Mouse (Mus musculus) forebrain, embryonic 15.5 days (tissue): ENCODE results near the gene H2-Ob. TPM values are rescaled to one million over a fixed set of nuclear protein-coding genes. Genes with fewer than 3 reads are reported as not detected.

Experiments
- ATAC-seq: fragments of 200-750 bp; cut with Nextera tagmentation; replicated peaks from 2 replicates; pipeline ENCODE4 v1.8.0; 2017; ENCODE audit warnings: mild to moderate bottlenecking, moderate TSS enrichment, moderate library complexity
- H3K27ac ChIP-seq: fragments of 300-500 bp; sonication (generic); replicated peaks from 2 replicates; pipeline ENCODE4 v1.5.1; 2015; ENCODE audit warnings: mild to moderate bottlenecking, inconsistent platforms
- H3K27me3 ChIP-seq: fragments of 300-500 bp; sonication (generic); 2 replicates; pipeline ENCODE4 v1.6.1; 2015; ENCODE audit warnings: inconsistent platforms
- H3K36me3 ChIP-seq: fragments of 300-500 bp; sonication (generic); 2 replicates; pipeline ENCODE4 v1.6.1; 2015; ENCODE audit warnings: mild to moderate bottlenecking, inconsistent platforms
- H3K4me1 ChIP-seq: fragments of 300-500 bp; sonication (generic); 2 replicates; pipeline ENCODE4 v1.6.1; 2015; ENCODE audit warnings: inconsistent platforms
- H3K4me2 ChIP-seq: fragments of 300-500 bp; sonication (generic); replicated peaks from 2 replicates; pipeline ENCODE4 v1.6.1; 2015; ENCODE audit warnings: mild to moderate bottlenecking, inconsistent platforms
- H3K4me3 ChIP-seq: fragments of 300-500 bp; sonication (generic); 2 replicates; pipeline ENCODE4 v1.5.1; 2015; ENCODE audit warnings: mild to moderate bottlenecking, inconsistent platforms
- H3K9ac ChIP-seq: fragments of 300-500 bp; sonication (generic); replicated peaks from 2 replicates; pipeline ENCODE4 v1.6.1; 2015; ENCODE audit warnings: mild to moderate bottlenecking, inconsistent platforms
- H3K9me3 ChIP-seq: fragments of 300-500 bp; sonication (generic); 2 replicates; pipeline ENCODE4 v1.6.1; 2016; ENCODE audit warnings: inconsistent platforms
- WGBS: fragments of 180-500 bp; shearing (Covaris S2); methylation state at CpG from one replicate; pipeline ENCODE4 v1.1.7; 2015; ENCODE audit warnings: mixed read lengths; 5-methylcytosine and 5-hydroxymethylcytosine counted together
- polyA plus RNA-seq: library from polyadenylated mRNA; unstranded; fragments of >200 nt; fragmentation: Nextera tagmentation; extraction: Ambion mirVana; gene quantifications from 2 replicates; pipeline ENCODE4 v1.2.1, GENCODE M21; 2015

The H2-Ob gene
- polyA plus RNA-seq, result 0.20 TPM in 1 of 2 replicates, not detected in the other

GRCm38 (mm10) chr17:34238706-34239105 is at the start of gene H2-Ob:
TSS of gene H2-Ob (plus strand) at chr17:34238903.
- Histone ChIP-seq H3K27ac (no peak within 1 kb of the TSS), H3K4me3 (no peak within 1 kb of the TSS), H3K9me3 (no peaks in the 10 kb centered on the region), H3K4me2 (no peak within 1 kb of the TSS), H3K27me3 (no peaks in the 10 kb centered on the region), H3K4me1 (no peaks in the 10 kb centered on the region), H3K36me3 (no peaks in the 10 kb centered on the region), H3K9ac (no peak within 1 kb of the TSS)
- no peak for ATAC-seq
- 53% methylated on average over 3 of the region's 3 CpGs for WGBS

- H3K27me3 ChIP-seq, result peaks cover 49% of the 10 kb centered on the region
Observed at GRCm38 (mm10) chr17:34188986-34189385, 49.7 kb upstream of the H2-Ob start.

GRCm38 (mm10) chr17:34192852-34193251 is 45.9 kb upstream of the H2-Ob start:
- H3K9me3 ChIP-seq, result no peaks in the 10 kb centered on the region
- WGBS, result 27% methylated on average over 16 of the region's 16 CpGs

More at GRCm38 (mm10) chr17:34188986-34189385, 49.7 kb upstream of the H2-Ob start:
- H3K4me1 ChIP-seq, result peaks cover 16% of the 10 kb centered on the region
- no peak overlapping the region for H3K27ac ChIP-seq
- H3K9me3 ChIP-seq, result no peaks in the 10 kb centered on the region
- no peak overlapping the region for H3K9ac ChIP-seq
- no peak overlapping the region for H3K4me3 ChIP-seq
- no peak for ATAC-seq
- H3K4me2 ChIP-seq, result no peak overlapping the region
- 78% methylated on average over 6 of the region's 6 CpGs for WGBS
- H3K36me3 ChIP-seq, result no peaks in the 10 kb centered on the region

GRCm38 (mm10) chr17:34193468-34193867 is 45.2 kb upstream of the H2-Ob start:
- Histone ChIP-seq H3K4me2 (no peak overlapping the region), H3K27me3 (peaks cover 58% of the 10 kb centered on the region), H3K4me3 (no peak overlapping the region), H3K9me3 (no peaks in the 10 kb centered on the region), H3K27ac (no peak overlapping the region), H3K36me3 (no peaks in the 10 kb centered on the region), H3K9ac (no peak overlapping the region), H3K4me1 (peaks cover 12% of the 10 kb centered on the region)
- no peak for ATAC-seq
- WGBS, result 47% methylated on average over 8 of the region's 8 CpGs

More at GRCm38 (mm10) chr17:34192852-34193251, 45.9 kb upstream of the H2-Ob start:
- Histone ChIP-seq H3K27me3 (peaks cover 57% of the 10 kb centered on the region), H3K36me3 (no peaks in the 10 kb centered on the region), H3K4me3 (no peak overlapping the region), H3K27ac (no peak overlapping the region), H3K9ac (no peak overlapping the region), H3K4me2 (no peak overlapping the region), H3K4me1 (peaks cover 12% of the 10 kb centered on the region)
- ATAC-seq, result no peak

- Histone ChIP-seq H3K27ac (no peak overlapping the region), H3K9me3 (no peaks in the 10 kb centered on the region), H3K4me1 (peaks cover 12% of the 10 kb centered on the region), H3K4me3 (no peak overlapping the region), H3K4me2 (no peak overlapping the region), H3K36me3 (no peaks in the 10 kb centered on the region), H3K27me3 (peaks cover 58% of the 10 kb centered on the region), H3K9ac (no peak overlapping the region)
- 84% methylated on average over 4 of the region's 4 CpGs for WGBS
- ATAC-seq, result no peak
Observed at GRCm38 (mm10) chr17:34194723-34195122, 44.0 kb upstream of the H2-Ob start.

GRCm38 (mm10) chr17:34196491-34196890 is 42.2 kb upstream of the H2-Ob start:
- ATAC-seq, result no peak
- H3K36me3 ChIP-seq, result no peaks in the 10 kb centered on the region
- peaks cover 61% of the 10 kb centered on the region for H3K27me3 ChIP-seq
- no peak overlapping the region for H3K27ac ChIP-seq
- peaks cover 12% of the 10 kb centered on the region for H3K4me1 ChIP-seq
- no peak overlapping the region for H3K4me2 ChIP-seq
- H3K9ac ChIP-seq, result no peak overlapping the region
- H3K4me3 ChIP-seq, result no peak overlapping the region
- H3K9me3 ChIP-seq, result no peaks in the 10 kb centered on the region
- 27% methylated on average over 12 of the region's 12 CpGs for WGBS

GRCm38 (mm10) chr17:34196941-34197894 is 41.5 kb upstream of the H2-Ob start, which contains the start of gene Psmb8:
TSS of gene Psmb8 (plus strand) at chr17:34197721.
- peaks cover 61% of the 10 kb centered on the region for H3K27me3 ChIP-seq
- no peaks in the 10 kb centered on the region for H3K9me3 ChIP-seq
- peak within 1 kb of the TSS; percentile 44 for H3K4me3 ChIP-seq
- H3K4me2 ChIP-seq, result peak within 1 kb of the TSS; percentile 71
- peaks cover 12% of the 10 kb centered on the region for H3K4me1 ChIP-seq
- ATAC-seq, result peak; percentile 89
- no peak within 1 kb of the TSS for H3K27ac ChIP-seq
- 5% methylated on average over 41 of the region's 41 CpGs for WGBS
- peak within 1 kb of the TSS; percentile 40 for H3K9ac ChIP-seq
- no peaks in the 10 kb centered on the region for H3K36me3 ChIP-seq

GRCm38 (mm10) chr17:34197904-34198520 is 40.7 kb upstream of the H2-Ob start:
- Histone ChIP-seq H3K9me3 (no peaks in the 10 kb centered on the region), H3K9ac (peak overlapping the region; percentile 40), H3K36me3 (no peaks in the 10 kb centered on the region), H3K4me2 (peak overlapping the region; percentile 71), H3K27ac (no peak overlapping the region), H3K27me3 (peaks cover 55% of the 10 kb centered on the region), H3K4me1 (peaks cover 12% of the 10 kb centered on the region), H3K4me3 (peak overlapping the region; percentile 44)
- no peak for ATAC-seq
- 2% methylated on average over 32 of the region's 32 CpGs for WGBS

- ATAC-seq, result no peak
- Histone ChIP-seq H3K27me3 (peaks cover 54% of the 10 kb centered on the region), H3K36me3 (no peaks in the 10 kb centered on the region), H3K9me3 (no peaks in the 10 kb centered on the region), H3K4me3 (peak overlapping the region; percentile 44), H3K4me2 (peak overlapping the region; percentile 71), H3K9ac (no peak overlapping the region), H3K4me1 (peaks cover 12% of the 10 kb centered on the region), H3K27ac (no peak overlapping the region)
- 3% methylated on average over 11 of the region's 11 CpGs for WGBS
Observed at GRCm38 (mm10) chr17:34198521-34198912, 40.2 kb upstream of the H2-Ob start.

GRCm38 (mm10) chr17:34199050-34199619 is 39.6 kb upstream of the H2-Ob start:
- no peaks in the 10 kb centered on the region for H3K9me3 ChIP-seq
- no peak overlapping the region for H3K9ac ChIP-seq
- H3K4me3 ChIP-seq, result no peak overlapping the region
- H3K4me1 ChIP-seq, result peaks cover 12% of the 10 kb centered on the region
- H3K4me2 ChIP-seq, result no peak overlapping the region
- 58% methylated on average over 12 of the region's 12 CpGs for WGBS
- no peaks in the 10 kb centered on the region for H3K36me3 ChIP-seq
- no peak for ATAC-seq
- no peak overlapping the region for H3K27ac ChIP-seq
- peaks cover 54% of the 10 kb centered on the region for H3K27me3 ChIP-seq

- Histone ChIP-seq H3K4me3 (no peak overlapping the region), H3K9ac (no peak overlapping the region), H3K27ac (no peak overlapping the region), H3K4me2 (no peak overlapping the region), H3K9me3 (no peaks in the 10 kb centered on the region), H3K36me3 (no peaks in the 10 kb centered on the region), H3K4me1 (peaks cover 18% of the 10 kb centered on the region), H3K27me3 (peaks cover 51% of the 10 kb centered on the region)
- ATAC-seq, result no peak
- WGBS, result 82% methylated on average over 10 of the region's 10 CpGs
Observed at GRCm38 (mm10) chr17:34200047-34200446, 38.7 kb upstream of the H2-Ob start.
